Mouse (Mus musculus) hindlimb bud, embryonic 11.5 days (tissue): ENCODE data around the gene Wdr46.
"Not testable (repeated sequence)": the region's sequence is repeated elsewhere in the genome, so short reads cannot be mapped to it uniquely, and the experiment has no call there.

Experiments used
- DNase-seq: peaks from one replicate; pipeline ENCODE4 v3.0.0-alpha.2; 2012; ENCODE audit warnings: low read depth, low spot score; ENCODE audit errors: extremely low spot score

Gene Wdr46

DNA sequence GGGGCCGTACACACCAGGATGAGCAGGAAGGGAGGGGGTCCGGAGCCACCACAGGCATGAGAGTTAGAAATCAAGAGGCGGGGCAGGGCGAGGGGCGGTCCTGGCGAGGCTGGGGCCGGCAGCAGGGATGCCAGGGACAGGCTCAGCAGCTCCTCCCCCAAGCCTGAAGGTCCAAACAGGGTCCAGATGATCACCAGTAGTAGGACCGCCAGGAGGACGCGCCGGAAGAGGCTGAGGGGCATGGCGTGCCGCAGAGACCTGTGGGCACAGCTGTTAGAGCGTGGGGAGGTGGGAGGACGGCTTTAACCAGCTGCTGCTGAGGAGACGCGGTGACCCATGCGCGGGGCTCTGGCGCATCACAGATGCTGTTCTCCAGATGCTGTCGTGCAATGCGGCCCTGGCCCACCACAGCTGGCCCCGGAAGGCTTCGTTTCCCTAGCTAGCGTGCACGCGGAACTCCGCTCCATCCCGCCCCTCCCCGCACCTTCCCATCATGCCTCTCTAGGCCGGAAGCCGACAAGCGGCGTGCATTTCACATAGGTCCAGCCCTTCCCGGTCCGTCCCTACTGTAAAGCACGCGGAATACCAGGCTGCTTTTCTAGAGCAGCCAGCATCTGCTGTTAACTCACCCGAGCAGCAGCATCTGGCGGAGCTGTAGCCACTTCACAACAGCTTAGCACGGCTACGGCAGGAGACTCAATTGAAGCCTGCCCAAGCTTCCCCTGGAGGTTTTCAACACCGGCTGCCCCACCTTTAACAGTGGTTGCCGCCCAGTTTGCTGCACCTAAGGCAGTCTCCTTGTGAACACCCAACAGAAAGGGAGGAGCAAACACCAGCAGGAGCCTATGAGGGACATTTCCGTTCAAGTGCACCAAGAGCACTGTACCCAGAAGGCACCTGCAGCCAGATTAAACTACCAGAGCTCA lies 10.8 kb downstream of the Wdr46 start, which contains the start of gene B3galt4:
TSS of gene B3galt4 (minus strand) at position 468 of the 926 bp plus-strand sequence.
- DNase-seq, result no peak

DNA sequence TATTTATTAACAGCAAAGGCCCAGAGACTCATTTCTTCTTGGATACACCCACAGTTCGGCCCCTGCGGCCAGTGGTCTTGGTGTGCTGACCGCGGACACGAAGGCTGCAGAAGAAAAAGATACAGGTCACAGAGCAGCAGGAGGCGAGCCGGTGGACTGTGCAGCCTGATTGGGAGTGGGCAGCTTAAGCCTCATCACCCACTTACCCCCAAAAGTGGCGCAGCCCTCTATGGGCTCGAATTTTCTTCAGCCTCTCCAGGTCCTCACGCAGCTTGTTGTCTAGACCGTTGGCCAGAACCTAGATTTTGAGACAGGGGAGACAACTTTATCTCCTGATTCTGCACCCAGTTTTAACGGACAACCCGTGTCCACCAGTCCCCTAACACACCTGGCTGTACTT lies 11.6 kb downstream of the Wdr46 start:
- not testable (repeated sequence) for DNase-seq

DNA sequence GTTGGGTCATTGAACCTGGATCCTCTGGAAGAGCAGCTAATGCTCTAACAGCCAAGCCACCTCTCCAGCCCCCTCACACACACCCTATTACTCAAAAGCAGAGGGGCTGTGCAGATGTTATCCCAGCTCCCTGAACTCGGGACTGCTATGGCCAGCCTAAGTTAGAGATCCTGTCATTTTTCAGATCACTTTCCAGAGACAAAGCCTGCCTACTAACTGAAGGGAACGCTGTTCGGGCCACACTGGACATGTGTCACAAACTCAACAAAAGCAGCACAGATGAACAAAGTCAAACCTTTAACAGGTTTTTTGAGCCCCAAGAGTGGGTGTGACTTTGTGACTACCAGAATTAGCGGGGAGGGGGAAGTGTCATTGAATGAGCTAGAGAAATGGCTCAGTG lies 12.4 kb downstream of the Wdr46 start:
- DNase-seq, result no peak

DNA sequence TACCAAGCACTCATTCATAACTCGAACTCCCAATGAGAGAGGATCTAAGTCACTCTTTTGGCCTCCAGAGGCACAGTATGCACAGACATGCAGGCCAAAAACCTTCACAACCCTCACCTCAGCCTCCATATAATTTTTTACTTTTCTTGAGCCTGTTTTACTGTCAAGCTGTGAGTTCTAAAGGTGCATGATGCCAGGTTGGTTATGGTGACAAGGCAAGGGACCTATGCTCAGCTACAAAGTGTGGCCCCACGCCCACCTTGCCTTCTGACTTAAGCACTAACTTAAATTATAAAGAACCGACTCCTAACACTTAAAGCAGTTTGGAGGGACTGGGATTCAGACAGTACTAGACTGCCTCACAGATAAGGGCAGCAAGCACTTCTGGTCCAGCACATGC lies 12.8 kb downstream of the Wdr46 start:
- no peak for DNase-seq

DNA sequence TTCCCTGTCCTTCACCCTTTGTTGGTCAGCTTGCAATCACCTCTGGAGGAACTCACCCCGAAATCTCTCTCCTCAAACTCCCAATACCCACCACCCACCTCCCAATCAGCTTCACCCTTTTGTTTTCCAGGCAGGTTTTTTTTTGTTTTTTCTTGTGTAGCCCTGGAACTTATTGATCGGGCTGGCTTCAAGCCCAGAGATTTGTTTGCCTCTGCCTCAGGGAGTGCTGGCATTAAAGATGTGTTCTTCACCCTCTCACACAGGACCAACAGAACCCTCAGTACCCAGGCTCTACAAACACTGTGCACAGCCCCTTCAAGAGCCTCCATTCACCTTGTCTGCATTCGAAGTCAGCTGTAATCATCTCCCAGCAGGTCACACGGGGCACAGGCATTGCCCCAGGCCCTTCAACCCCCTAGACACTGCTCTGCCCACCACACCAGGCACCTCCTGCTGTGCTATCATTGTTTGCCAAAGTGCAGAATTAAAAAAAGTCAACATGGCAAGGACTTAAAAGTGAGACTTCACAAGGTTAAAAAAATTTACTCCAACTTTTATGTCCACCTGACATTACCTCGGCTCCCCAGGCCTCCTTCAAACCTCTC lies 13.6 kb downstream of the Wdr46 start:
- DNase-seq, result no peak

DNA sequence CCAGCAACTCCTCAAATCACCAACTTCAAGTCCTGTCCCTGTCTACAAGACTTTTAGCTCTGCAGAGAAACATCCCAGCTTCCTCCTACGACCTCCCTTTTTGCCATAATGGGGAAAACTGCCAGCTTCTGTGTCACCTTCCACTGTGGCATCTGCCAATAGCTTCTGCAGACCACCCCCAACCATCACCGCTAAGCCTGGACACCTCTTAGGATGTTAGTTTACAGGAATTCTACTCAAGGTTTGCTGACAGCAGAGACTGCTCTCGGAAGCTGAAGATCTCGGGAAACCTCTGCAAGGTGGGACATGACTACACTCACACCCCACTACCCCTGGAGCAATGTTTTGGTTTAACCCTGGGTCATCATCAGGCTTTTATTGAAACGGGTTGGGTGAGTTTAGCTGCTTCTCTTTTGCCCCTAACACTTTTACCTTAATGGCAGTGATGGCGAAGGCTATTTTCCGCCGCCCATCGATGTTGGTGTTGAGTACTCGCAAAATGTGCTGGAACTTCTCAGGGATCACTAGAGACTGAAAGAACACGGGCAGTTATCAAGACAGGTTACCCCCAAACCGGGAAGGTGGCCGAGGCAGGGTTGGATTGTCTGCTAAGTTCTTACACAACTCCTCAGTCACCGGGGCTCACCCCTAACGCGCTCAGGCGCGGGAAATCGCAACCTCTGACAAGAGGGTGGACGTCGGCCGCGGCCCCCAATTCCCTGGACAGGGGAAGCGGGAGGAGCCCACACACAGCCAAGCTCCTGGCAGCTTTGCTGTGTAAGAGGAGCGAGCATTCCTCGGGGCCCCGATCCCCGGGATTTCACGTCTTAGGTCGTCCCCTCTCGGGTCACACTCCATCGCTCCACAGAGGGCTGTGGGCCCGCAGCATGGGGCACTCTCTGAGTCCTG lies 14.4 kb downstream of the Wdr46 start:
- DNase-seq, result no peak

DNA sequence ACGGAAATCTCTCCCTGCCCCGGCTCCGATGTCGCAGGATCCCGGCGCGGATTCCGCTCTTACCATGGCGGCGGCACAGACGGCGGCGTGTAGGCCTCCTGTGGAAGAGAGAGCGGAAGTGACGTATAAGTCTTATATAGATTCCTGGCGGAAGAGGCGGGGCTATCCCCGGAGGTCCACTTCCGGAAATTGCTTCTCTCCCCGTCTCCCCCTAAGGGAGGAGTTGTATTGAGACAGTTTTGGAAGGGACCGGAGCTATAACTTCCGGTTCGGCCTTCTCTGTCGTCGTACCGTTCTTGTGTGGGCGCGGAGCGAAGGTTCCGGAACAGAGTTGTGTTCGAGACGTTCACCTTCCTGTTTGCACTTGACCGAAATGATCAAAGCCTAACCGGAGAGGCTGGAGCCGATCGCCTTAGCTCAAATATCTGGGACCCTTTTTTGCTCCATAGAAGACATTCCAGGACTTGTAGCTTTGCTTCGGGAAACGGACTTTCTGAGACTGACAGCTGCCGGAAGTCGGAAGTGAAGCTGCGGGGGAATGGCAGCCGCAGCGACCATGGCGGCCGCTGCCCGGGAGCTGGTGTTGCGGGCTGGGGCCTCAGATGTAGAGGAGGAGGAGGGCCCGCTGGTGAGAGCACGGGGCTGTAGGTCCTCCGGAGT lies 15.2 kb downstream of the Wdr46 start, which contains the start of the genes Vps52 and Rps18:
TSS of gene Vps52 (plus strand) at position 258 of the 660 bp plus-strand sequence.
TSS of gene Rps18 (minus strand) at position 447 of the 660 bp plus-strand sequence.
- DNase-seq, result peak; percentile 99

DNA sequence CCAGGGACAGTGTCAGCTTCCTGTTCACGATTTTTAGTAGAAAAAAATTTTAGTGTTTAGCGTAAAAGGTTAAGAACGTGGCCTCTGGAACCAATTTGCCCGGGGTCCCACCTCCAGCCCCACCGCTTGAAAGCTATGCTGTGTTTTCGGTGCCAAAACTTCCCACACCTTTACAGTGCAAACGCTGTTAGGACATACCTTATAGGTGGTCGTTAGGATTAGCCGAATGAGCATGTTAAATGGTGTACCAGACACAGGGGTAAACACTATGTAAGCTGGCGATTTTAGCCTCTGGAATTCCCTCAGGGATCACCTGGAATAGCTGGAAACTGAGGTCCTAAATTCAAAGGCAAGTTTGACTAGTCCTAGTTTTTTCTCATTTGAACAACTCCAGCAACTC lies 15.9 kb downstream of the Wdr46 start:
- DNase-seq, result no peak

DNA sequence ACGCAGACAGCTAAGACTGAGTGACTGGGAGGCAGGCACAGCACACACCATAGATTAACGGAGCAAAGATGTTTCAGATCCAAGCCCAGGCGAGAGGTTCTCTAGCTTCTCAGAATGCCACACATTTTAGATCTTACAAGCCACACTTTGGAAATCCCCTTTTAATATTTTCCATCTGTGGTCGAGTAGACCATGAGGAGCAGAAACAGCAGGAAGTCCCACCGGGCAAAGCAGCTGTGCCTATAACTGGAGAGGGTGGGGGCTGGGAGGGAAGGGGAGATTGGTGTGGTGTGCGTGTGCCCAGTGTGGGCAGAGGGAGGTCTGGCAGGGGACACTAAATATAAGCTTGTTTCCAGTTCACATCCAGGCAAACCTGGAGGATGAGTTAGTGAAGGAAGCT lies 17.0 kb downstream of the Wdr46 start:
- no peak for DNase-seq

DNA sequence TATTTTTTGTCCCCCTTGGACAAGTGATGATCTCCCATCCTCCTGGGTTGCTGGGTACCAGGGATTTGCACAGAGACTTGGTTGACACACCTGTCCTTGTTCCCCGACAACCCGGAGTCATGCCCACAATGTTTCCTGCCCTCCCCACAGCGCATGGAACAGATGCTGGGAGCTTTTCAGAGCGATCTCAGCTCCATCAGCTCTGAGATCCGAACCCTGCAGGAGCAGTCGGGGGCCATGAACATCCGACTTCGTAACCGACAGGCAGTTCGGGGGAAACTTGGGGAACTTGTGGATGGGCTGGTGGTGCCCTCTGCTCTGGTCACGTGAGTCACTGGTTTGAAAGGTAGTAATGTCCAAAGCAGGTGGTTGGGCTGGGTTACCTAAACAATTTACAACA lies 18.0 kb downstream of the Wdr46 start:
- DNase-seq, result no peak

DNA sequence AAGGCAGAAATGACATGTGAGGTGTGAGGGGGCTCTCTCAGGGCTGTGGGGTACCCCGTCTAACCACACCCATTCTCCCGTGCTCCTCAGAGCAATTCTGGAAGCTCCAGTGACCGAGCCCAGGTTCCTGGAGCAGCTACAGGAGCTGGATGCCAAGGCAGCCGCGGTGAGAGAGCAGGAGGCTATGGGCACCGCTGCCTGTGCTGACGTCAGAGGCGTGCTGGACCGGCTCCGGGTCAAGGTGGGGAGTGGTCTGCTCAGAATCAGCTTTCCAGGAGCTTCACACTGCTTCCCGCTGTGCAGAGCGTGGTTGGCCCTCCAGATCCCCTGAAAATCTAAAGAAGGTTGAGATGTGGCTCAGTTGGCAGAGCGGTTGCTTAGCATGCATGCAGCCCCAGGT lies 18.7 kb downstream of the Wdr46 start:
- no peak for DNase-seq

DNA sequence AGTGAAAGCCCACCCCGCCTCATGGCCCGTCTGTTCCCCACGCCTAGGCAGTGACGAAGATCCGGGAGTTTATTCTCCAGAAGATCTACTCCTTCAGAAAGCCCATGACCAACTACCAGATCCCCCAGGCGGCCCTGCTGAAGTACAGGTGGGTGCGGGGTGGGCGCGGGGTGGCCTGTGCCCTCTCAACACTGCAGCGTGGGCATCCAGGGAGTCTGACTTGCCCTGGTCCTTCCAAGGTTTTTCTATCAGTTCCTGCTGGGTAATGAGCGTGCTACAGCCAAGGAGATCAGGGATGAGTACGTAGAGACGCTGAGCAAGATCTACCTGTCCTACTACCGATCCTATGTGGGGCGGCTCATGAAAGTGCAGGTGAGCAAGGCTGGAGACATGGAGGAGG lies 19.5 kb downstream of the Wdr46 start:
- no peak for DNase-seq

DNA sequence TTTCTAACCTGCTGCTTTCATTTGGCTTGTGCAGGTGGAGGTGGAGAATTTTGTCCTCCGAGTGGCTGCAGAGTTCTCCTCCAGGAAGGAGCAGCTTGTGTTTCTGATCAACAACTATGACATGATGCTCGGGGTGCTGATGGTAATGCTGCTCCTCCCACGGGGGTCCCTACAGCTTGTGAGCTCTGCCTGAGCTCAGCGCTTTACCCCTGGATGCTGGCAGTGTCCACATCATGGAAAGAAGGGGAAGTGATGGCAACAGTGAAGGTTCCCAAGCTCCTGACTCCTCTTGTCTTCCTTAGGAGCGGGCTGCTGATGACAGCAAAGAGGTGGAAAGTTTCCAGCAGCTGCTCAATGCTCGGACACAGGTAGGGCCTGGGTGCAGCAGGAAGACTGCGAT lies 22.4 kb downstream of the Wdr46 start:
- DNase-seq, result no peak

DNA sequence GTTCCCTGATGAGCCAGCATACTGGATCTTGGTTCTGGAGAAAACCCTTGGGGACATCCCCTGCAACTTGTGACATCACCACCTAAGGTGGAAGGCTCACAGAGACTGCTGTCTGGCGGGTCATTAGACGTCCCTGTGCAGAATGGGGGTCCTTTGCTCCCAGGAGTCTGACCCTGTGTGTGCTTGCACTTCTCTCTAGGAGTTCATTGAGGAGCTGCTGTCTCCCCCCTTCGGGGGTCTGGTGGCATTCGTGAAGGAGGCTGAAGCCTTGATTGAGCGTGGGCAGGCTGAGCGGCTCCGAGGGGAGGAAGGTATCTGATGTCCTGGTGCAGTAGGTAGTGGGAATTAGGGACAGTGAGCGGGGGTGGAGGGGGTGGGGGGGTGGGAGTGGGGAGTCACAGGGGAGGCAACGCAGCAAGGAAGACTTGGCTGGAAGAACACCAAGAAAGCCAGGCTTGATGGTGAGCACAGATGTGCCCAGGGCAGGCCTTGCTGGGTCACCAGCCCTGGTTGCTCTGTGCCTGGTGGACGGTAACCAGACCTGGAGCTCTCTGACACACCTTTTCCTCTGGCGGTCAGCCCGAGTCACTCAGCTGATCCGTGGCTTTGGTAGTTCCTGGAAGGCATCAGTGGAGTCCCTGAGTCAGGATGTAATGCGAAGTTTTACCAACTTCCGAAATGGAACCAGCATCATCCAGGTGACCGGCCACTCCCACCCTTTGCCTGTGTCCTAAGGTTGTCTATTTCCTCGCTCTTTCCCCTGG lies 24.8 kb downstream of the Wdr46 start:
- no peak for DNase-seq

DNA sequence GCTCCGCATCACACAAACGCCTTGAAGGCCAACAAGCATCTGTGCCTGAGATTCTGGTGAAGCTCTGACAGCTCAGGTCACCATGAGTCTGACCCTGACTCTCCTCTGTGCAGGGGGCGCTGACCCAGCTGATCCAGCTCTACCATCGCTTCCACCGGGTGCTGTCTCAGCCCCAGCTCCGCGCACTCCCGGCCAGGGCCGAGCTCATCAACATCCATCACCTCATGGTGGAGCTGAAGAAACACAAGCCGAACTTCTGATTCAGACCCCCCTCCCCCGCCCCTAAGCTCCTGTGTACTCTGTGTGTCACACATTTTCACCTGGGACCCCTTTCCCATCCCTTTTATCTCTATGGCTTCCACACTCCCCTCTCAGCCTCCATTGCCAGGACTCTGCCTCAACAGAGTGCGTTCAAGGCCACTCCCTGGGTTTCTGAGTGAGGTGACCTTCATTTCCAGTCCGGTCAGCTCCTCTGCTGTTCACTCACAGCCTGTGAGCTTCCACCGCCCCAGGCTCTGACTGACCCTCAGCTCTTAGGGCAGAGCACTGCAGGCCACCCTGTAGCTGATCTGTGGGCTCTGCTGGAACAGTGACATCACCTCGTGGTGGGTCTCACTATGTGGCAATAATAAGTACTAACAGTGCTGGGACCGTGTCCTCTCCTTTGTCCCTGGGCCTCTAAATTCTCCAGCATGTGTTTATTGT lies 25.5 kb downstream of the Wdr46 start:
- DNase-seq, result no peak

DNA sequence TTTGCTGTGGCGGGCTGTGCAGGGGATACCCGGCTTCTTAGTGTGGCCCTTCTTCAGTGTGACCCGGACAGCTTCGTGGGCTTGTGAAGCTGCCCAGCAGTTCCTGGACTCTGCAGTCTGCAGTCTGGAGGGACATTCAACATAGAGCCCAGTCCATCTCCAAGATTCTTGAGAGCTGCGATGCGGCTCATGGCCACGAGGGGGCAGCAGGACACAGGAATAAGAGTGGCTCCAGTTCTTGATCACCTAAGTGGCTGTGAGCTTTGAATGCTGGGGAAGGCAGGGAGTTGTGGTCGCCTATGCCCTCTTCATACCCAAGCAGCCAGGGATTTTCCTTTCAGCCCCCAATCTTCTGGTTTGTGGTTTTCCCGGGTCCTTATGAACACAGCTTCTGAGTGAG lies 28.0 kb downstream of the Wdr46 start:
- DNase-seq, result no peak

DNA sequence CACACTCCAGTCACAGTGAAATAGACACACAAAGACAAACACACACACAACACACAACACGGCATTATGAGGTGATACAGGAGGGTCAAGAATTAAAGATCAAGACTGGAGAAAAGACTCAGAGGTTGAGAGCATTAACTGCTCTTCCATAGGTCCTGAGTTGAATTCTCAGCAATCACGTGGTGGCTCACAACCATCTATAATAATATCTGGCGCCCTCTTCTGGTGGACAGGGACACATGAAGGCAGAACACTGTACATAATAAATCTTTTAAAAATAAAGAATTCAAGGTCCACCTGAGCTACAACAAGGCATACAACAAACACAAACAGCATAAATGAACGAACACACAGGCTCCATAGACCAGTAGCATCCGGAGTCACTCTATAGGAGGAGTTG lies 28.5 kb downstream of the Wdr46 start:
- no peak for DNase-seq

DNA sequence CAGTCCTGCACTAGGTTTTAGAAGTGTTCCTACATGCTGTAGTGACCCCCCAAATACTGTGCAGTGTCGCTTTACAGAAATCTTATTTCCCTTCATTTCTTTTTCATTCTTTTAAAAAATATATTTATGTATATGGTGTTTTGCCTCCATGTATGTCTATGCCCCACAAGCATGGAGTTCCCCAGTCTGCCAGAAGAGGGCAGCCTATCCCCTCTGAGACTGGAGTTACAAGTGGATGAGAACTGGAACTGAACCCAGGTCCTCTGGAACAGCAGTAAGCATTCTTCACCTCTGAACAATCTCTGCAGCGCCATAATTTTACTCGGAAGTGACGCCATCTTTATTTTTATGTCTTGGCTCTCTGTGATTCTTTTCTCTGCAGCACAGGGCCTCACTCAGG lies 28.9 kb downstream of the Wdr46 start:
- no peak for DNase-seq

DNA sequence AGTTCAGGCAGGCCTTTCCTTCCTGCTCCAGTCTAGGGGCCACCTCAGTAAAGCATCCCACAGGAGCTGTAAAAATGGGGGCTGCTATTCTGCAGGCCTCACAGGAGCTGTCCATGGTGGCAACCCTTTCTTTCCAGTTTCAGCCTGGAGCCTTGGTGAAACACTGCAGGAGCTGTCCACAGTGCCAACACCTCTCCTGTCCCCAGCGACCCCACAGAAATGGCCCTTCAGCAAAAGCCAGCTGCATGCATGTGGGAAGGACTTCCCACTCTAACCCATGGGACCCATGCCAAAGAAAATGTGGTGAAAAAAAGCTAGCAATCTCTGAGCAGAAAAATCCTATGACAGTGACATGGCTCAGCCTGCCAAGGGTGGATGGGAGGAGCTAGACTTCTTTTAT lies 32.2 kb downstream of the Wdr46 start:
- DNase-seq, result no peak
